Mouse (Mus musculus): Measurements from ENCODE around the gene Pdlim5. TPM values are rescaled to one million over a fixed set of nuclear protein-coding genes. Genes with fewer than 3 reads are reported as not detected.
"Not testable (repeated sequence)": the region's sequence is repeated elsewhere in the genome, so short reads cannot be mapped to it uniquely, and the experiment has no call there.

Gene Pdlim5
- polyA plus RNA-seq (2012; rRNA removed), result 39.3 and 56.7 TPM in 2 replicates

DNA sequence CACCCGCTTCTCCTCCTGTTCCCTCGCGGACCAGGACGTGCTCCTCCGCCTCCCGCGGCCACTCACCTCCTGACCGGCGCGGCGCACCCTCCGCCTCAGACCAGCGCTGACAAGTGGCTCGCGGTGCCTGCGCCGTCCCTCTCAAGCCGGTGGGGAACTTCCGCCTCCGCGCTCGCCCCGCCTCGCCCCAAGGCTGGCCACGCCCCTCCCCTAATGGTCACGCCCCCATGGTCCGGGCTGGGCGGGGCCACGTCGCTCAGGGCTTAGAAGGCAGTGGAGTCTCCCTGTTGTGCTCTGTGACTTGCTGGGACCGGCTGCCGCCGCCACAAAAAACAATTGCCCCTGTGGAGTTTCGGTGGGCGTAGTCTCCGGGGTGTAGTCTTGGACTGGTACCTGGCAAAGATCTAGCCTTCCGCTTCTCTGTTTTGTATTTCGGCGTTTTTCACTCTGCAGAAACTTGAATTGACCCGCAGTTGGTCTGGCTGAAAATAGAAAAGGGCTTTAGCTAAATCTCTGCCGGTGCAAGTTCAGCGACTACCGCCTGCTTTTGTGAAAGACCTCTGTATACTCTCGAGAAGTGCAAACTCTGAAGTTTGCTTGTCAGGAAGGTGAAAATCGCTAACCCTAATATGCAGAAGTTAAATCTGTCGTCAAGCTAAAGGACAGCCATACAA, at the start of gene Pdlim5:
Pdlim5 (minus strand) TSS at position 177 of the 674 bp plus-strand sequence.
- DNase-seq (ENCODE audit: low read depth), result no peak

DNA sequence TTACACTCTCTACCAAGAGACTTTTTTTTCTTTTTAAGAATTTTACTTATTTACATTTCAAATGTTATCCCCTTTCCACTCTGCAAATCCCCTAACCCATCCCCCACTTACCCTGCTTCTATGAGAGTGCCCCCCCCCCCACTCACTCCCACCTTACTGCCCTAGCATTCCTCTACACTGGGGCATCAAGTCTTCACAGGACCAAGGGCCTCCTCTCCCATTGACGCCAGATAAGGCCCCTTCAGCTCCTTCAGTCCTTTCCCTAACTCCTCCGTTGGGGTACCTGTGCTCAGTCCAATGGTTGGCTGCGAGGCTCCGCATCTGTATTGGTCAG, 48.2 kb upstream of the Pdlim5 start:
- no peak for DNase-seq (ENCODE audit: low read depth)

DNA sequence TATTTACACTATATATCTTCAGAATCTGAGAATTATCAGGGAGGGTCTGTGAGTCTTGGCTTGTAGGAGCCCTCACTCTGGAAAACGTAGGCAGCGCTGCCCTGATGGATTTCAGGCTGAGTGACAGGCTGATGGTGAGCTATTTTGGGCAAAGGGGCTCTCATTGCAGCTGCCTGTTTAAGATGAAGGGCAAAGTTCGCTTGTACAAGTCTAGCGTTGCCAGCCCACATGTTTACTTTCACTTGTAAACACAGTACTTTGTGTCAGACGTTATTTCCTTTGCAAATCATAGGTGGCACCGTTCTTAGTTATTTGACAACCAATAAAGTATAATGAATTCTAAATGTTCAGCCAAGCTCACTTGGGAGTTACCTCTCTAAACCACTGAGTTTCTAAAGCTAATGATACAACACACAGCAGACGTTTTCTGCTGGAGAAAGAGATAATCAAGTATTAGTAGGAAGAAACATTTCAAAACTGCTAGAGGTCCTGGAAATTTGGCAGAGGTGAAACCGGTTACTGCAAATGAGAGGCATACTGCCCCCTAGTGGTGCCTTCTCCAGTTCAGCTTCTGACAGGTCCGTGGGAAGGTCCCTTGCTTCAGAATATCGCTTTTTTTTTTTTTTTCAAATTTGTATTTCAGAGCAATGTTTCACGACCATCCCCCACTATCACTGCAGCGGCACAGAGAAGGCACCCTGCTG, 47.7 kb upstream of the Pdlim5 start:
- peak; percentile 54 for DNase-seq (ENCODE audit: low read depth)

DNA sequence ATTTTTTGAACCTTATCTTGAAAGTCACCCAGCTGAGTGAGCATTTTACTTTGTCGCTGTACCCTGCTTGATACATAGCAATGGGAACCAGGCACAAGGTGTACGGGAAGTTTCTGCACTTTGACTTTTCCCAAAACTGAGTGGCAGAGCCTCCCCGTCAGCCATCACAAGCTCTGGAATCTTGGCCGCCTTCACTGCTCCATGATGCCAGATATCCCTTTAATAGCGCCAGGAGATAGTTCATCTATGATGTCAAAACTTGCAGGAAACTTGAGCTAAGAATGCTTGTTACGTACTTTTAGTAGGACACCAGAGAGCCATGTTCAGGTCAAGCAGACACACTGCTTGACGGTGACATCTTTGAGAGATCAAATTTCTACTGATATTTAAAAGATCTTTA, 46.7 kb upstream of the Pdlim5 start:
- no peak for DNase-seq (ENCODE audit: low read depth)

DNA sequence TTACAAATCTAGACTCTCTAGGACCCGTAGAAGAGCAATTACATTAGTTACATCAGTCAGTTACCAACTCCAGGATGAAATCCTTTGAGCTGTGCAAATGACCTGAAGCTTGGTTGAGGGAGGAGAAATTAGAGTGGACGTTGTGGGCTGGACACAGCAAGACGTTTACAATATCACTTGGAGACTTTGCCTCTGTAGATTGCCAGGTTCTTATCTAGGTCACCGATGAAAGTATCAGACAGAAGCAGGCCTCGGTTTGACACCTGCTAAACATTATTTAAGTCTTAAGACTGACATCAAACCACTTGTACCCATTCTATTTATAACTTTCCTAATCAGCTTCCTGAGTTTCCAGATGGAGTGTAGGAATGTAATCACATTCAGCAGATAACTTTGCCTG, 45.6 kb upstream of the Pdlim5 start:
- DNase-seq (ENCODE audit: low read depth), result no peak

DNA sequence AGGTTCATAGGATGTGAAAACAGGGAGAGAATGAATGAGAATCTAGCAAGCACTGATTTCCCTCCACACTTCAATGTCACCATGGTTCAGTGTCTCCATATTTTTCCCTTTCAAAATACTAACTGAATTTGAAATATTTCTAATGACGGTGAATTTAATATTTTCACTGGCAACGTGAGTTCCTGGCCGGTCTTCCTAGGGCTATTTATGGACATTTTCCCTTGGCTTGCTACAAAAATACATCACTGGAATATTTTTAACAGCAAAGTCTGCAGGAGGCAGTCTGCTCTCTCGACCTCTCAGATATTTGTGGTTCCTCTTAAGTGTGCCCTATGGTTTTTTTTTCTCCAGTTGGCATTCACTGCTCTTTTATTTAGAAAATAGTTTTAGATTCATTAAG, 44.7 kb upstream of the Pdlim5 start:
- DNase-seq (ENCODE audit: low read depth), result no peak

DNA sequence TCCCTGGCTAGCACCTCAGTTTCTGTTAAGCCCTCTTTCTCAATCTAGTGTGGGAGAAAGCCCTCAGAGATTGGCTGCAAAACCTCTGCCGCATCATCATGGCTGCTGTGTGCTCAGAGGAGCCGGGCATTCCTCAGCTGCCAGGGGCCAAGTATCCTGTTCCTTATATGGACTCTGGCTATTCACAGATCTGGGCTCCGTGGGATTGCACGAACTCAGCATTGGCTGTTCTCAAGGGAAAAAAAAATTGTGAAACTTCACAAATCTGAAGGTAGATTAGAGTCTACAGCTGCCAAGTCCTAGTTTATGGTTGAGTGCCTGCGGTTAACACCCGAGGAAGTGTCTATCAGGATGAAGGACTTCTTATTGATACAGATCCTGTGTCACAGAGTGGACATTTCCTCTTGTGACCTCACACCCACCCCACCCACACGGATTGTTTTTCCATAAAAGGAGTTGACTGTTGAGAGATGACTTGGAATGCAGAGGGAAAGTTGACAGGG, 44.1 kb upstream of the Pdlim5 start:
- DNase-seq (ENCODE audit: low read depth), result peak; percentile 75

DNA sequence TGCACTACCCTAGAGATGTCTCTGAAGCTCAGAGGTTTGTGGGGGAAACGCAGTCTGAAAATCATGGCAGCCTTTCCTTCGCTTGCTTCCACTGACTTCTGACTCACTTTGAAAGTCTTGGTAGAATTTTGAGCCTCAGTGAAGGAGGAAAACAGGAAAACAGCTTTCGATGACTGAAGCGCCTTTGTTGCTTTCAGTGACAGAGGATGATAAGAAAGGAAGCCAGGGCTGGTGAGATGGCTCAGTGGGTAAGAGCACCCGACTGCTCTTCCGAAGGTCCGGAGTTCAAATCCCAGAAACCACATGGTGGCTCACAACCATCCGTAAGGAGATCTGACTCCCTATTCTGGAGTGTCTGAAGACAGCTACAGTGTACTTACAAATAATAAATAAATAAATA, 43.1 kb upstream of the Pdlim5 start:
- not testable (repeated sequence) for DNase-seq (ENCODE audit: low read depth)

DNA sequence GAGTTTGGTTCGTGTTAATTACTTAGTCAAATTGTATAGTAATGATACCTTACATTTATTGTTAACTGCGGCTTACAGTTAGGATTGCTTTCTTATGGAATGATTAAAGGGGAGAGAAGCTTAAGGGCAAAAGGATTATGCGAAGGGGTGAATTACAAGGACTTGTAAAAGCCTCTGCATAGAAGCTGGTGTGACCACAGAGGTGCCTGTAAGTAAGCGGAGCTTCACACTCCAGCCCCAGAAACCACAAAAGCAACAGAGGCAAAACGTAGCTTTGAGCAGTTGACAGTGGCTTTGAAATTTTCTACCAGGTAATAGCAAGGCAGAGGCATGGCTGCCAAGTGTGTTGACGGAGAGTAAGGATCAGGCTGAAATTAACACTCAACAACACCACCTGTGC, 41.3 kb upstream of the Pdlim5 start:
- DNase-seq (ENCODE audit: low read depth), result no peak

DNA sequence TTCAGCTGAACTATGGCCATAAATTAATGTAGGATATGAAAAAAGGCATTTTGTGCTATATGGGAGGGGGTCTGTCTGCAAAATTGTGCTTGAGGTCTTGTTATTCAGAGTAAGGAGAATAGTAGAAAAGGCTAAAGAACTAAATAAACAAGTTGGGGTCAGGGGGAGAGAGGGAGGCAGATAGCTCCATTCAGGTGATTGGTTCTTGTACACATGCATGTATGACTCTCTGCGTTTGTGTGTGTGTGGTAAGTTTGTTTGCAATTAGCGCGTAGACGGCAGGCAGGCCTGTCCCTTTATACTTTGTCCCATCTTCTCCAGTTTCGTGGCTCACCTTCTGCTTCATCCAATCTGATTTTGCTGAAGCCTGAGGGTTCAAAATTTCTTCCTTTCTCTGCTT, 40.7 kb upstream of the Pdlim5 start:
- DNase-seq (ENCODE audit: low read depth), result no peak

DNA sequence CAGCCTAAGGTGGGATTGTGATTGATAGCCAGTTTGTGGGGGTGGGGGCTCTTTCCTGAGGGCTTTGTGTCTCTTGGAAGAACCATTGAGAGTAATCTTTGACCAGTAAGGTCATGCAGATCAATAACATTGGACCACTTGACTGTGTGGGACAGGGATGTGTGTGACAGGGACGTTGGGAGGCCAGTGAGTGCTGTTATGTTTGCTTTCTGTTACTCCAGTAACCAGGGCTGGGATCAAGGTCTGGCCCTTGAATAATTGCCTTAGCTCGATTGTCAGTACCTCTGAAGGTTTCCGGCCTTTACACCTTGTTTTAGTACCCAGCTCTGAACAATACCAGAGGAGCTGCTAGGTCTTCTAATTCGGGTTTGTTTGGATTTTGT, 39.3 kb upstream of the Pdlim5 start:
- DNase-seq (ENCODE audit: low read depth), result no peak

DNA sequence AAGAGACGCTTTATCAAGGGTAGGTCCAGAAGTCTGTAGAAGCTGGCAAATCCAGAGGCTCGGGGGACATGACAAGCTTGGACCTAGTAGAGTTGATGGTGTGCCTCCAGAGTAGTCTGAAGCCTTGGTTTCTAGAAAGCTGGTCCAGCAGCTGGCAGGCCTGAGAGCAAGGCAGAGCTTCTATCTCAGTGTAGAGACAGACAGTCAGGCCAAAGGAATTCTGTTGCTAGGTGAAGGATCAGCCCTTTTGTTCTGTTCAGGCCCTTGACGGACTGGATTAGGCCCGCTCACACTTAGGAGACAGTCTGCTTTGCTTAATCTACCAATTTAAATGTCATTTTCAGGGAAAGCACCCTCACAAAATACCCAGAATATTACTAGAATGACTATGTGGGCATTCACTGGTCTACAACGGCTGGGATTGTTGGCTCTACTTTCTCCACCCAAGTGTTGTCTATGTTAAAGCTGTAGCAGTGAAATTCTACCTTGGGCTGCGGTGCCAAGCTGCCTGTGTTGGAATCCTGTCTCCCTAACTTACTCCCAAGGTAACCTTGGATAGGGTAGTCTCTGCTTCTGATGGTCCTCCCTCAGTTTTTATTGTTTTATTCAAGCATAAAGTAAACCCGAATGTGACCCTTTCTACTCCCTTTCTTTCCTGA, 38.8 kb upstream of the Pdlim5 start:
- no peak for DNase-seq (ENCODE audit: low read depth)

DNA sequence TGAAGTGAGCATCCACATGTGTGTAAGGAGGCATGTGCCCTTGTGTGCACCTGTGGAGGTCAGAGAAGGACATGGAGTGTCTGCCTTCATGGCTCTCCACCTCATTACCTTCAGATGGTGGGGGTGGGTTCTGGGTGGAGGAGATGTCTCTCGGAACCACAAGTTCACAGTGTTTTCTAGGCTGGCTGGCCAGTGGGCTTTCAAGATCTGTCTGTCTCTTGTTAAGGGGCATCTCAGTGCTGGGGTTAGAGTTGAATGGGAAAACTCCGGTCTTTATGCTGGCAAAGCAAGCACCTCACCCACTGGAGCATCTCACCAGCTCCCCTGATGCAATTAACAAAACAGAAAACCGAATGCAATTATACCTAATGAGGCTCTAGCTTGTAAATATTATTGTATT, 36.0 kb upstream of the Pdlim5 start:
- DNase-seq (ENCODE audit: low read depth), result no peak

DNA sequence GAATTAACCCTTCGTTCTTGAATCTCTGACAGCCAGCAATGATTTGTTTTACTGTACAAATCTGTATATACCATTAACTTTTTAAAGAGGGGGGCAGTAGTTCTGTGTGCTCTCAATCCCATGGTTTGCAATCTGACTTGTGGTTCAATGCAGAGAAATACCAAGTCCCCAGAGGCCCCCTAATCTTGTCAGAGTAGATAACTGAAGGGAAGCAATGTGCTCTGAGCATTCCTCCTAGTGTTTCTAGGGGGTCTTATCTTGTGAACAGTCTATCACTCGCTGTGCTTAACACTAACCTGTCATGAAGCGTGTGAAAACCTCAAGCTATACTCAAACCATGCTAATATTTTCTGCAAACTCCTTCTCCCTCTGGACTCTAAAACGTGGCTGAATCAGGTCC, 34.6 kb upstream of the Pdlim5 start:
- no peak for DNase-seq (ENCODE audit: low read depth)

DNA sequence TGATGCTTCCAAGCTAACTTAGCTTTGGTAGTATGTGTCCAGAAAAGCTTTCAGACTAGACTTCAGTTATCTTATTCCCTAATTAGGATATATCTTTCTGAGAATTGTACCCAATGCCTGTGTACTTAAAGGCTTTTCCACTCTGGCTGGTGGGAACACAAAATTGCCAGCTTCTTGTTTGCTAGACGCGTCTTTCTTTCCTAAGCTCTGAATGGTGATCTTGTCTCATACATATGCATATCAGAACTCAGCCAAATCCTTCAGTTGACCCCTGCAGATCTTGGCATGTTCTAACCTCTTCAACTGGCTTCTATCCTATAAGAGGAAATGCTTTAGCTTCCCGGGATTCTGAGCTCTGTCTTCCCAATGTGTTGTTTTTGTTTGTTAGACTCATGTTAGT, 31.3 kb upstream of the Pdlim5 start:
- no peak for DNase-seq (ENCODE audit: low read depth)

DNA sequence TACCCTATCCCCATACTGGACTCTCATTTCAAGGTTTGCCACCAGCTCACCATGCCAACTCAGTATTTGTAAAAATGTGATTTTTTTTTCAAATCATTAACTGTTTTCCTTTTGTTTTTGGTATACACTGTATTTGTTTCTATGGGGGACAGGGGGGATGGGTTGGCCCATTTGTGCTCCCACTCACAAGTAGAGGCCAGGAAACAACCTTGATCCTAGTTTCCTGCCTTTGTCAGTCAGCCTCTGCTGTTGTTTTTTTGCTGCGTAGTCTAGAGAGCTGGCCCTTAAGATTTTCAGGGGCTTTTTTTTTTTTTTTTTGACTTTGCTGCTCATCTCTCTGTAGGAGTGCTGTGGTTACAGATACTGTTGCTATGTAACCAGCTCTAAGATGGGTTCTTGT, 28.6 kb upstream of the Pdlim5 start:
- DNase-seq (ENCODE audit: low read depth), result no peak

DNA sequence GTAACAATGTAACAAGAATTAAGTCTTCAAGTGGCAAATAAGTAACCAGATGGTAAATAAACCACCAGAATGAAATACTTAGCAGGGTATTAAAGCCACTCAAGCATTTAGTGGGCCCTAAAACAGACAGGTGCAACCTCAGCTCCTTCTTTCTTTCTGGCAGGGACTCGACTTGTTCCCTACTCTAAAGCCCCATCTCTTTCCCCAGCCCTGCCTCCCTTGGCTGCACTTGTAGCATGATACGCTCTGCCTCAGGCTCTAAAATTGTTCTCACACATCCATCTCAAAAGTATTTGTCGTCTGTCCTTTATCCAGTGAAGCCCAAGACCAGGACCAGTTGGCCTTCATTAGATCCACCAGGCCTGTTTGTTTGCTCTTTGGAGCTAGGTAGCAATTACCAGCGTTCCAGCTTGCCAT, 28.0 kb upstream of the Pdlim5 start:
- DNase-seq (ENCODE audit: low read depth), result no peak

DNA sequence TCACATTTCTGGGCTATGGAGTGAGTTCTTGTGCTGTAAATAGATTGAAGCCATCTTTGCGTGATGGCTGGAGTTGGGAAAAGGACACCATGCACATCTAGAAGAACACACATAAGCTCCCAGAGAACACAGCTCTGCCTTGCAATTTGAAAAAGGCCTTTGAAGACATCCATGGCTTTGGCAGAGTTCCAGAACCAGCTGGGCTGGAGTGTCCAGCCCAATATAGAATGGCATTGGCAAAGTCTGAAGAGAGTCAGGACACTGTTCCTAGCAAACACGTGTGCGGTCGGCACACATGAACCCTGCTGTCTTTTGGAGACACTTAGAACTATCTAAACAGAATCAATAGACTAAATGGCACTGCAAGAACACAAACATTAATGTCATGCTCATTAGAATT, 26.7 kb upstream of the Pdlim5 start:
- no peak for DNase-seq (ENCODE audit: low read depth)

DNA sequence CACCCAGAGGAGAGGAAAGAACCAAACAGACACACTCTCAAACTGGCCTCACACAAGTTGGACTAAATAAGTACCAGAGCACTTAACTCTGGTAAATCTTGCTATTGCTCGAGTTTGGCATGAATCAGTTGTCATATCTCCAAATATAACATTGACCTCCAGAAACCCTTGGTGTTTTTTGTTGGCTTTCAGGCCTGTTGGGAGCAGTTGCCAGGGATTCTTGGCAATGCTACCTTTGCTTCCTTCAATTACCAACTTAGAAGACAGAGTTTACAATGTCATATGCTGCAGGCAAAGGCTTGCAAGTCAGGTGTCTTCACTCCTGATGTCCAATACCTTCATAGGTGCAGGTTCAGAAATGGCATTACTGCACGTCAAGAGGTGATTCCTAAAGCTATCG, 26.0 kb upstream of the Pdlim5 start:
- DNase-seq (ENCODE audit: low read depth), result peak; percentile 40

DNA sequence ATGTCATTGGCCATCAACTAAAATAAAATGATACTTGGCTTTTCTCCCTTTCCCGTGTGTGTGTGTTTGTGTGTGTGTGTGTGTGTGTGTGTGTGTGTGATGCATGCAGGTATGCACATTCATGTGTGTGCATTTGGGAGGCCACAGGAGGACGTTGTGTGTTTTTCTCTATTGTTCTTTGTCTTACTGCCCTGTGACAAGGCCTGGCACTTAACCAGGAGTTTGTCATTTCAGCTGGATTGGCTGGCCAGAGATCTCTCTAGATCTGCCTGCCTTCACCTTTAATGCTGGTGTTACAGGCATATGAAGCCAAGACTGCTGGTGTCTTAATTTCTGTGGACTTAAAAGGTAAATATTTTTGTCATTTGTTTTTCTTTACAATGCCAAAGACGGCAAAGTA, 22.5 kb upstream of the Pdlim5 start:
- no peak for DNase-seq (ENCODE audit: low read depth)

DNA sequence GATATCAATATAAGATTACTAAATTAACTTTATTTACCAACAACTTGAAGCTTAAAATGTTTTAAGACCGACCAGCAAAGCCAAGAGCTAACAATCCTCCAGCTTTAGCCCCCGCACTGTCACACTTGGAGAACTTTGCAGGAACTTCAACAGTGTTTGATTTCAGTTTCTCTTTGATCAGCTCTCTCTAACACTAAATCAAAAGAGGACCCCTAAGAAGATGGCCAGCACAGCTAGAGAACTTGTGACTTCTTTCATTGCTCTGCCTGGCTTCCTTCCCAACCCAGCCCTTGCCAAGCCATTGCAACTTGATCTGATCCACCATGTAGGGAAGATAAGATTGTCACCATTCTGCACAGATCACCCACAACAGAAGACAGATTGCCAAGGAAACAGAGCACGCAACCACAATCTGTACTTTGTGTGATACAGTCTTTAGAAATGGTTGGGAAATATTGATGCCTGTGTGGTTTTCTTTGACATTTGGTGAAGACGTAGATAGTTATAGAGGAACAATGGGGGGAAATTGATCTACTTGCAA, 17.9 kb upstream of the Pdlim5 start:
- no peak for DNase-seq (ENCODE audit: low read depth)

DNA sequence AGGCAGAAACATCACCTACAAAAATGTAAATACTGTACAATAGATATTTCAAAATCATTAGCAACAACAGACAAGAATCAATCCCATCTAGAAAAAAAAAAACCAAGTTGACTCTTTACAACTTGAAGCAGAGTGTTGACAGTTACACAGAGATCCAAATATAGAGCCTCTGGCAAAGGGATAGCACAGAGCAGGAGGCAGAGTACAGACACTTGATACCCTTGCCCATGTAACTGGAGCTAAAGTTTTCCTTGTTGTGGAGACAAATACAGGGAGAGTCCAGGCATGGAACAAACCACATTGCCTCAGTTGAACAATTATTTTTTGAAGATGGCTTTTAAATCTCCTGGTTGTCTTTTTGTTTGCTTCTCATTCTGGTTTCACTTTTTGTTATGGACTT, 15.4 kb upstream of the Pdlim5 start:
- DNase-seq (ENCODE audit: low read depth), result no peak

All from gonadal fat pad, adult 2 months (tissue).